Mouse (Mus musculus) neural tube, embryonic 12.5 days (tissue): Measurements from ENCODE around the gene Pdx1. TPM values are rescaled to one million over a fixed set of nuclear protein-coding genes. Genes with fewer than 3 reads are reported as not detected.

Source experiments
- ATAC-seq: fragments of 200-750 bp; cut with Nextera tagmentation; 2 replicates; pipeline ENCODE4 v1.8.0; 2017; ENCODE audit warnings: low read depth, mild to moderate bottlenecking, moderate TSS enrichment, moderate library complexity; ENCODE audit not compliant: low FRiP score
- H3K27ac ChIP-seq: fragments of 300-500 bp; sonication (generic); 2 replicates; pipeline ENCODE4 v1.5.1; 2016
- H3K27me3 ChIP-seq: fragments of 300-500 bp; sonication (generic); replicated peaks from 2 replicates; pipeline ENCODE4 v1.6.1; 2016; ENCODE audit warnings: mild to moderate bottlenecking
- H3K36me3 ChIP-seq: fragments of 300-500 bp; sonication (generic); 2 replicates; pipeline ENCODE4 v1.6.1; 2016; ENCODE audit warnings: mild to moderate bottlenecking
- H3K4me1 ChIP-seq: fragments of 300-500 bp; sonication (generic); 2 replicates; pipeline ENCODE4 v1.6.1; 2016
- H3K4me2 ChIP-seq: fragments of 300-500 bp; sonication (generic); replicated peaks from 2 replicates; pipeline ENCODE4 v1.6.1; 2016; ENCODE audit warnings: mild to moderate bottlenecking
- H3K4me3 ChIP-seq: fragments of 300-500 bp; sonication (generic); 2 replicates; pipeline ENCODE4 v1.5.1; 2016
- H3K9ac ChIP-seq: fragments of 300-500 bp; sonication (generic); 2 replicates; pipeline ENCODE4 v1.6.1; 2016; ENCODE audit warnings: mild to moderate bottlenecking
- H3K9me3 ChIP-seq: fragments of 300-500 bp; sonication (generic); 2 replicates; pipeline ENCODE4 v1.6.1; 2016; ENCODE audit warnings: mild to moderate bottlenecking
- WGBS: fragments of 180-500 bp; shearing (Covaris S2); methylation state at CpG from one replicate; pipeline ENCODE4 v1.1.7; 2016; 5-methylcytosine and 5-hydroxymethylcytosine counted together
- polyA plus RNA-seq: library from polyadenylated mRNA; unstranded; fragments of >200 nt; fragmentation: Nextera tagmentation; extraction: Ambion mirVana; gene quantifications from 2 replicates; pipeline ENCODE4 v1.2.1, GENCODE M21; 2016

Pdx1 gene
- polyA plus RNA-seq, 1 experiment from 2014 or later, result not detected

DNA sequence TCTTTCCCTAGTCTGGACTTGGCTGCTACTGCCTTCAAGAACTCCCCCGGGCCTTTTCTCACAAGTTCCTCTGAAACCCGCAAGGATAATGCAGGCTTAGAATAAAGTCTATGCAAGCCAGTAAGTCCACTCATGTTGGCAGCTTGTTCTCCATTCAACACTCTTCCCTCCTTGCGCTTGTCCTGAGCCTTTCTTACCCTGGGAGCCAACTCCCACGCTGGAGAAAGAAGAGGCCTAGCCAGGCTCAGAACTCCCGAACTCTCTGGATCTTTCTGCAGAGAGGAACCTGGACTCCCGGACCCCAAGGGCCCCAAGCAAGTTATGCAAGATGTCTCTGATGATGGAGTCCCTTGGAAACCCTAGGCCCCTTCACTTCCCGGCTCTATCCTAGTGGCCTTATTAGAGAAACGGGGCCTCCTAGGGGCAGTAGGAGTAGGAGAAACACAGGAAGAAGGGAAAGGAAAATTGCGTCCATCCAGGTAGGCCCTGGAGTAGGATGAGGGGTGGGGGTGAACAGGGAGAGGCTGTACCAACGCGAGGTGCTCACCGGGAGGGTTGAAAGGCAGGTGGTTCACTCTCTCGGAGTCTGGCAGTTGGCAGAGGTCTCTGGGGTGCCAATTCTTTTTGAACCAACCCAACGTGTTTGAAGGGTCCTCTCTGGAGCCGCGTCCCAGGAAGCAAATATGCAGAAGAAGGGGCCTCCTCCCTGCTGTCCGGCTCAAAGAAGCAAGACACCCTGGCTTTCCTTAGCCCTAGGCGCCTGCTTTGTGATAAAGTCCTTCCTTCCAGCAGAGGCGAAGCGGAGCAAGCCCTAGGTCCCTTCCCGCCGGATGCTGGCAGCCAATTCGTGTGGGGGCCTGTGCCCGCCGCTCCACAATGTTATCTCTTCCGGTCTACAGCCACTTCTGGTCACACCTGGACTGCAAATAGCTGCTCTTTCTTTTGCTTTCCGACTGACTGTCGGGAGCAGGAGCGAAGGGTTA, 1.2 kb downstream of the Pdx1 start:
- Histone ChIP-seq H3K4me1 (0 out of 2 replicates have a peak, but pooled peaks cover 5% of the 10 kb centered on the region), H3K9me3 (no peaks in the 10 kb centered on the region), H3K36me3 (no peaks in the 10 kb centered on the region), H3K27me3 (peaks cover 96% of the 10 kb centered on the region), H3K4me3 (no peak overlapping the region), H3K9ac (no peak overlapping the region), H3K27ac (no peak overlapping the region), H3K4me2 (no peak overlapping the region)
- ATAC-seq, result no peak
- 1% methylated on average over 29 of the region's 29 CpGs for WGBS

- Histone ChIP-seq H3K4me3 (no peak overlapping the region), H3K4me2 (no peak overlapping the region), H3K27ac (no peak overlapping the region), H3K9me3 (no peaks in the 10 kb centered on the region), H3K4me1 (0 out of 2 replicates have a peak, but pooled peaks cover 5% of the 10 kb centered on the region), H3K27me3 (peaks cover 96% of the 10 kb centered on the region), H3K36me3 (no peaks in the 10 kb centered on the region), H3K9ac (no peak overlapping the region)
- WGBS, result 4% methylated on average over 12 of the region's 12 CpGs
- no peak for ATAC-seq
Measured at GRCm38 (mm10) chr5:147272046-147272807, 2.5 kb downstream of the Pdx1 start.

DNA sequence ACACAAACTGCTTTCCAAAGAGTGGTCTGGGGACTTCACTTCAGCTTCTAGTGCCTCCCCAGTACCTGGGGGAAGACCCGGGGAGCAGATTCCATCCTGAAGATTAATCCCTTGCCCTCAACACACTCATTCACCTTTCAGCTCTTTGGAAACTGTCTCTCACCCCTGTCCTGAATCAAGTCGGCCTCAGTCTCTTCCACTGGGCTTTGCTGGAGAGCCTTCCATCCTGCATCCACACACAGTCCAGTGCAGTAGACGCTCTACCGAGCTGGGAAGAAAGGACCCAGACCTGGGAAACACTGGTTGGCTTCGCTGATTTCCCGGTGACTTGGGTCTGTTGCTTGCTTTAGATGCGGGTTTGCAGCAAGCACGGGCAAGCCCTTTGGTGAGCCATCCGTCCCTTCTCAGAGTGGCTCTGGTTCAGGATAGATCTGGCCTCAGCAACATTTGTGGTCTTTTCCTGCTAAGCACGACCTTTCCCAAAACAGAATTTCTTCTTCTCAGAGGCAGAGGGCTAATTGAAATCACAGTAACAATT, 3.1 kb downstream of the Pdx1 start:
- no peak overlapping the region for H3K9ac ChIP-seq
- H3K4me1 ChIP-seq, result 0 out of 2 replicates have a peak, but pooled peaks cover 5% of the 10 kb centered on the region
- H3K27me3 ChIP-seq, result peaks cover 96% of the 10 kb centered on the region
- no peaks in the 10 kb centered on the region for H3K36me3 ChIP-seq
- no peak overlapping the region for H3K4me2 ChIP-seq
- 2% methylated on average over 10 of the region's 10 CpGs for WGBS
- no peak for ATAC-seq
- no peak overlapping the region for H3K27ac ChIP-seq
- H3K9me3 ChIP-seq, result no peaks in the 10 kb centered on the region
- H3K4me3 ChIP-seq, result no peak overlapping the region

DNA sequence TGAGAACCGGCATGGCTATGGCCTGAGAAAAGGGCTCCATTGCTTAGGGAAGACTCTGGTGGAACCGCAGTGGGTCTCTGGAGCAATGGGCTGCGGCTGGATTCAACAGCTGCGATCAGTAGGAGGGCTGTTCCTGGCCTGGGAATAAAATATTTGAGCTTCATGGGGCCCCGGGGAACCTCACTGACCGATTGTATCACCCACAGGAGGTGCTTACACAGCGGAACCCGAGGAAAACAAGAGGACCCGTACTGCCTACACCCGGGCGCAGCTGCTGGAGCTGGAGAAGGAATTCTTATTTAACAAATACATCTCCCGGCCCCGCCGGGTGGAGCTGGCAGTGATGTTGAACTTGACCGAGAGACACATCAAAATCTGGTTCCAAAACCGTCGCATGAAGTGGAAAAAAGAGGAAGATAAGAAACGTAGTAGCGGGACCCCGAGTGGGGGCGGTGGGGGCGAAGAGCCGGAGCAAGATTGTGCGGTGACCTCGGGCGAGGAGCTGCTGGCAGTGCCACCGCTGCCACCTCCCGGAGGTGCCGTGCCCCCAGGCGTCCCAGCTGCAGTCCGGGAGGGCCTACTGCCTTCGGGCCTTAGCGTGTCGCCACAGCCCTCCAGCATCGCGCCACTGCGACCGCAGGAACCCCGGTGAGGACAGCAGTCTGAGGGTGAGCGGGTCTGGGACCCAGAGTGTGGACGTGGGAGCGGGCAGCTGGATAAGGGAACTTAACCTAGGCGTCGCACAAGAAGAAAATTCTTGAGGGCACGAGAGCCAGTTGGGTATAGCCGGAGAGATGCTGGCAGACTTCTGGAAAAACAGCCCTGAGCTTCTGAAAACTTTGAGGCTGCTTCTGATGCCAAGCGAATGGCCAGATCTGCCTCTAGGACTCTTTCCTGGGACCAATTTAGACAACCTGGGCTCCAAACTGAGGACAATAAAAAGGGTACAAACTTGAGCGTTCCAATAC, 4.7 kb downstream of the Pdx1 start:
- no peak for ATAC-seq

GRCm38 (mm10) chr5:147275761-147276160, 6.0 kb downstream of the Pdx1 start:
- Histone ChIP-seq H3K36me3 (no peaks in the 10 kb centered on the region), H3K27me3 (peaks cover 95% of the 10 kb centered on the region), H3K27ac (no peak overlapping the region), H3K9me3 (no peaks in the 10 kb centered on the region), H3K4me1 (0 out of 2 replicates have a peak, but pooled peaks cover 5% of the 10 kb centered on the region), H3K4me3 (no peak overlapping the region), H3K9ac (no peak overlapping the region), H3K4me2 (no peak overlapping the region)
- ATAC-seq, result no peak
- 18% methylated on average over 3 of the region's 3 CpGs for whole genome bisulfite sequencing

More for the DNA sequence above, 4.7 kb downstream of the Pdx1 start:
- Histone ChIP-seq H3K27ac (no peak overlapping the region), H3K36me3 (no peaks in the 10 kb centered on the region), H3K4me1 (0 out of 2 replicates have a peak, but pooled peaks cover 5% of the 10 kb centered on the region), H3K9ac (no peak overlapping the region), H3K27me3 (peaks cover 96% of the 10 kb centered on the region), H3K4me3 (no peak overlapping the region), H3K4me2 (0 out of 2 replicates have a peak overlapping the region, but pooled peaks have one; percentile 2), H3K9me3 (no peaks in the 10 kb centered on the region)
- 1% methylated on average over 48 of the region's 48 CpGs for WGBS

DNA sequence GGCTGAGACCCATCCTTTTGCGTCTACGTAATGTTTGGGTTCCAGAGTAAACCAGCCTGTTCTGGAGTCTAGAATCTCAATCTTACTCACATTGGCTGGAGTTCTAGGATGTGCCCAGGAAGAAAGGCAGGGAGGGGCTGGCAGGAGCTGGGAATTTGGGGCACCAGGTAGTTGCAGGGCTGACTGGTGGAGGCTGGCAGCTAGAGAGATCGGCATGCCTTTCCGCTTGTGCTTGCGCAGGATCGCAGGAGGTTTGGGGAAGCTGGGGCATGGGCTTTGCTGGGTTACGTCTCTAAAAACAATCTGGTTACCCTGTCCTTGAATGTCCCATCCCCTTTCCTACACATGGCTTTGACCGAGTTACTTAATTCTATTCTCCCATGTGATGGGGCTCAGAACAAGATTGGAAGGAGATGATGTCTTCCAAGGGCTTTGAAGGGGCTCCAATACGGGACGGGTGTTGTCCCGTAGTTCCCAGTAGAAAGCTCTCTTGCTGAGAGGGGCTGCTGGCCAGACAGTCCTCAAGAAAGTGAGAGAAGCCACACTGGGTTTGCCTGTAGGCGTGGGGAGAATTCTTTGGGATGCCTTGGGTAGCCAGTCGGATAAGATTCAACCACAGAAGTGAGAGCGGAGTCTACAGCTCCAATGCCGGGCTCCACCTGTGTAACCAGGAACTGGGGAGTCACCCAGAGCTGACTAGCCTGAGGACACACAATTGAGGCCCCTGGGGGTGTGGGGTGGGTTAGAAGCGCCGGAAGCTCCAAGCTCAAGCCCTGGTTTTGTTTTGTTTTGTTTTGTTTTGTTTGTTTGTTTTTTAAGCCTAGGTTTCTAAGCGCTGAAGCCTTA, 7.2 kb downstream of the Pdx1 start:
- ATAC-seq, result no peak
- 1% methylated on average over 18 of the region's 18 CpGs for WGBS

DNA sequence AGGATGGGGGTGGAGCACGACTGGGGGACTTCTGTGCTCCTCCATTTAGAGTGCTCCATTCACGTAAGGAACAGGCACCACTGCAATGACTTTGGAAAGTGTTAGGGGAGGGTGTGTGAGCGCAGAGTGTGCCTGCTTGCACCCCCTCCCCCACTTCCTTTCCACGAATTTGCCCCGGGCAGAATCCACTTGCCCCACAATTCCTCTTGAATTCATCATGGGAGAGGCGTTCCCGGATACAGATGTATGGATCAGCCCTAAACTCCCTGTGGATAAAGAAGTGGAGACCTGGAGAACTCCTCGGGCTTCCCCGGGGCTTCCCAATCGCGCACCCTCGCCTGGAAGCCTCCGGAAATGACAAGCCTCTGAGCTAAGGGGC, 7.8 kb downstream of the Pdx1 start:
- Histone ChIP-seq H3K27ac (no peak overlapping the region), H3K27me3 (peaks cover 86% of the 10 kb centered on the region), H3K9me3 (no peaks in the 10 kb centered on the region), H3K4me2 (no peak overlapping the region), H3K4me1 (0 out of 2 replicates have a peak, but pooled peaks cover 5% of the 10 kb centered on the region), H3K36me3 (no peaks in the 10 kb centered on the region), H3K9ac (no peak overlapping the region), H3K4me3 (no peak overlapping the region)
- under 1% methylated on average over 13 of the region's 13 CpGs for WGBS
- ATAC-seq, result no peak

More for the DNA sequence above, 7.2 kb downstream of the Pdx1 start:
- no peak overlapping the region for H3K27ac ChIP-seq
- H3K36me3 ChIP-seq, result no peaks in the 10 kb centered on the region
- no peak overlapping the region for H3K9ac ChIP-seq
- no peak overlapping the region for H3K4me3 ChIP-seq
- no peak overlapping the region for H3K4me2 ChIP-seq
- peaks cover 92% of the 10 kb centered on the region for H3K27me3 ChIP-seq
- H3K9me3 ChIP-seq, result no peaks in the 10 kb centered on the region
- H3K4me1 ChIP-seq, result 0 out of 2 replicates have a peak, but pooled peaks cover 5% of the 10 kb centered on the region

- no peak overlapping the region for H3K4me3 ChIP-seq
- no peaks in the 10 kb centered on the region for H3K36me3 ChIP-seq
- no peaks in the 10 kb centered on the region for H3K4me1 ChIP-seq
- ATAC-seq, result no peak
- no peak overlapping the region for H3K4me2 ChIP-seq
- H3K9ac ChIP-seq, result no peak overlapping the region
- 78% methylated on average over 4 of the region's 4 CpGs for WGBS
- no peak overlapping the region for H3K27ac ChIP-seq
- no peaks in the 10 kb centered on the region for H3K9me3 ChIP-seq
- peaks cover 25% of the 10 kb centered on the region for H3K27me3 ChIP-seq
Measured at GRCm38 (mm10) chr5:147284365-147284764, 14.6 kb downstream of the Pdx1 start.

GRCm38 (mm10) chr5:147291764-147292505, 22.2 kb downstream of the Pdx1 start:
- no peaks in the 10 kb centered on the region for H3K9me3 ChIP-seq
- H3K4me2 ChIP-seq, result no peak overlapping the region
- H3K4me3 ChIP-seq, result no peak overlapping the region
- H3K27ac ChIP-seq, result no peak overlapping the region
- H3K27me3 ChIP-seq, result peaks cover 34% of the 10 kb centered on the region
- no peak for ATAC-seq
- no peaks in the 10 kb centered on the region for H3K36me3 ChIP-seq
- WGBS, result 46% methylated on average over 16 of the region's 16 CpGs
- no peaks in the 10 kb centered on the region for H3K4me1 ChIP-seq
- H3K9ac ChIP-seq, result no peak overlapping the region

GRCm38 (mm10) chr5:147292506-147293120, 22.9 kb downstream of the Pdx1 start:
- 50% methylated on average over 13 of the region's 13 CpGs for WGBS
- H3K4me2 ChIP-seq, result no peak overlapping the region
- no peak overlapping the region for H3K27ac ChIP-seq
- H3K9me3 ChIP-seq, result no peaks in the 10 kb centered on the region
- H3K27me3 ChIP-seq, result peaks cover 40% of the 10 kb centered on the region
- H3K4me3 ChIP-seq, result no peak overlapping the region
- H3K9ac ChIP-seq, result no peak overlapping the region
- no peaks in the 10 kb centered on the region for H3K36me3 ChIP-seq
- 0 out of 2 replicates have a peak, but pooled peaks have one; percentile 13 for ATAC-seq
- H3K4me1 ChIP-seq, result no peaks in the 10 kb centered on the region
